Mouse (Mus musculus) urinary bladder, postnatal 25 days (tissue): ENCODE measurements around the gene Mul1.

Experiments used
- DNase-seq: peaks from one replicate; pipeline ENCODE4 v3.0.0; 2022; ENCODE audit warnings: low spot score

Mul1 gene

DNA sequence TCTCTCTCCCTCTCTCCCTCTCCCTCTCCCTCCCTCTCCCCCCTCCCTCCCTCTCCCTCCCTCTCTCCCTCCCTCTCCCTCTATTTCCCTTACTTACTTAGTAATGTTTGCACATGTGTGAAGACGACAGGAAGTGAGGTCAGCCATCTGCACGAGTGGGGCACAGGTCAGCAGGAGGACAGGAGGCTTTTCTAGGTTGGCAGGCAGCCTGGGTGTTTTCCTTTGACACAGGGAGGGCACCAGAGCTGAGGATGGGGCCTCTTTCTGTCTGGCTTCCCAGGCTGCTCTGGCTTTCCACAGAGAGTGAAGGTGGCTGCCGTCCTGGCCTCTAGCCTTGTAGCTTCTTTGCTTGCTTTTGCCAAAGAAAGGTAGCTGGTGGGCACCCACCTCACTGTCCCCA, 5.6 kb downstream of the Mul1 start:
- no peak for DNase-seq

DNA sequence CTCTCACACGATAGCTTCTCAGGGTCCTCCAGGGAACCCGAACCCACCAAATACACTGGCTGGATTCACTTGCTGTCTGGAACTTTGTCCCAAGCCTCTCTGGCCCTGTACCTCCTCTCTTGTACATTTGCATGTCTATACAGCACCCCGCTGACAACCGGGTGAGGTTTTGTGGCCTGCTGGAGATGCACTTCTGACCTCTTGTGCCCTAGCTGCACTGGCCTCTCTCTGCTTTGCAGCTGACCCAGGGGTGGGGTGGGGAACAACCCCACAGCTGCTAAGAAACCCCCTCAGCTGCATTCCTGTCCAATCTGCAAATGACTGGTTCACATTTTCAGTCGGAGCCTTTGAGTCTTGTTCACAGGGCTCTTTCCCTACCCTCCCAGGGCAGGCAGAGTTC, 10.5 kb downstream of the Mul1 start:
- DNase-seq = no peak

DNA sequence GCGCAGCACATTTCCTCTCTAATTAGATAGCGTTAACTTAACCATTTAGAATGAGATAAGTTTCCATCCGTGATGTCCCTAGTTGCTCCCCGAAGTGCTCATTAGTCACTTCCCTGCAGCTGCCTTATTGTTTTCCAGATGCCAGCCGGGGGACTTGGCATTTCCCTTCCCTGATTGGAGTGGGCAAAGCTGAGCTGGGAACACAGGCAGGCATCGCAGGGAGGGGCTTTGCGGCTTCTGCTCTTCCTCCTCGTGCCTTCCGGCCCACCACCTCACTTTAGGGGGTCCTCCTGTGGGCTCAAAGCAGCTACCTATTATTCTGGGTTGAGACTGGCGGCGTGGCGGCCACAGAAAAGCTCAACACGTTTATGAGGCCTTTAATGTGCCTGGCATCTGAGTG, 12.5 kb downstream of the Mul1 start:
- DNase-seq = no peak

DNA sequence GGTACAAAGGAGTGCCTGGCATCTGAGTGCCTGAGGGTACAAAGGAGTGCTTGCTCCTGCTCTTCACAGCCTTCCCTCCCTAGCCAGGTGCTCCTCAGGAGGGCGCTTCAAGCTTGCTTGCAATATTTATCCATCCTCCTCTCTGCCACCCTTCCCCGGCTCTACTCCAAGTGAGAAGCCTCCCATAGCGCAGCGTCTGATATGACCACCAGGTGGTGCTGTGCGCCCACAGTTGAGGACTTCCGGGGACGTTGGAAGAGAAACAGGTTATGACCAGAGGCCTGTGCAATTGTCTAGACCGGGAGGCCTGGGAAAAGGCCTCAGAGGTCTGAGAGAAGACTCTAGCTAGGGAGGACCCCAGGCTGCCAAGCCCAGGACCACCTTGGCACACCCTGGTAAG, 12.9 kb downstream of the Mul1 start:
- DNase-seq = peak; percentile 85

DNA sequence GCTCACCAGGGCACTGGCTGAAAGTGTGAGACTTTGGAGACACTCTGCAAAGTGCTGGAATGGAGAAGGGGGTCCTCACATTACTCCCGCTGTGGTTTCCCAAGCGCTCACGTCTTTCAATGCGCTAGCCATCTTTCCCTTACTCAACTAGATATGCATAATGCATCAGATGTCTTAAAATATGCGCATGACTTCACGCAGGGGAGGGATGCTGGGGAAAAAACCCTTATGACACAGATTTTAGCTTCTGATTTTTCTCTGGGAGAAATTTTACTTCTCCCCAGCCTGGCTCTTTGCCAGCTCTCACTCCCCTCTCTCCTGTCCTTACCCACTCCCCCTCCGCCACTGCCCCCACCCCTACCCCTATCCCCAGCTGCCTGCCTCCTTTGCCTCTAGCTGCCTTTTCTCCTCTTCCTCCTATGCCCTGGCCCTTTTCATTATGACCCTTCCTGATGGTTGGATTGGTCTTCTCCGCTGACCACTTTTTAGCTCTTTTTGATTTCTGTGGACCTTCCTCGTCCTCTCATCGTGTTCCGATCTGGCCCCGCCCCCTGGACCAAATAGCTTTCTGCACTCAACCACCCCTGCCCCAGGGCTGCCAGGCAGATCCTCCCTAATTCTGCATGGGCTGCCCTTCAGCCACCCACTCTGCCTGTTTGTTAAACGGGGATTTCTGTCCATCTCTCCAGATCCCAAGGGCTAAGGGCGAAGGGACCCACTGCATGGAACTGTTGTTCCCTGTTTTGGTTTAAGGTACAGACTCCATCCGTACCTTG, 13.5 kb downstream of the Mul1 start:
- DNase-seq = no peak

DNA sequence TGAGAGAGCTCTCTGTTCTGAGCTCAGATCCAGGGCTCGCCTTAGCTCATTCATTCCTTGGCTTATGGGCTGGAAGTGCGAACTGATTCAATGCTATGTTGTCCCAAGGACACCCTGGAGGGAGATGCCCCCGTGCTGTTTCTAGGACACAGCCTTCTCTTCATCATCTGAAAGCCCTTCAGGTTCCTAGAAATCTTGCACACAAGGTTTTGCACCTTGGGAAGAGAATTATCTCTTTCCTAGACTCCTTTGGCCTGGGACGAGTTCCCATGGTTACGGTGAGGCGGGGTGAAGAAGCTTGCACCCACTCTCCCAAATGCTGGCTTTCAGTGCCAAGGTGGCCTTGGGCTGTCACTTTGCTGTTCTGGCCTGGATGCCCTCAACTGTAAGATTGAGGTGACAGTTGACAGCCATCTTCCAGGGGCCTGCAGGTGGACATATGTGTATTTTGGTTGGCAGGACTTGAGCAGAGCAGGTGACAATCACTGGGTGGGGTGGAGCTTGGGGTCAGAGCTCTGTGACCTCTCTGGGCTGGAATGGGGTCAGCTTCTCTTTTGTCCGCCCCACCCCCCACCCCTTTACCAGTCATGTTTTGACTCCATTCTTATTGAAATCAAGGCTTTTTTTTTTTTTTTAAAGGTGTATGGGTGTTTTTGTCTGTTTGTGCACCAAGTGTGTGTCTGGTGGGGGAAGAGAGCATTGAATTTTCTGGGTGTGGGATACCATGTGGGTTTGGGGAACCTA, 14.6 kb downstream of the Mul1 start:
- DNase-seq = no peak

DNA sequence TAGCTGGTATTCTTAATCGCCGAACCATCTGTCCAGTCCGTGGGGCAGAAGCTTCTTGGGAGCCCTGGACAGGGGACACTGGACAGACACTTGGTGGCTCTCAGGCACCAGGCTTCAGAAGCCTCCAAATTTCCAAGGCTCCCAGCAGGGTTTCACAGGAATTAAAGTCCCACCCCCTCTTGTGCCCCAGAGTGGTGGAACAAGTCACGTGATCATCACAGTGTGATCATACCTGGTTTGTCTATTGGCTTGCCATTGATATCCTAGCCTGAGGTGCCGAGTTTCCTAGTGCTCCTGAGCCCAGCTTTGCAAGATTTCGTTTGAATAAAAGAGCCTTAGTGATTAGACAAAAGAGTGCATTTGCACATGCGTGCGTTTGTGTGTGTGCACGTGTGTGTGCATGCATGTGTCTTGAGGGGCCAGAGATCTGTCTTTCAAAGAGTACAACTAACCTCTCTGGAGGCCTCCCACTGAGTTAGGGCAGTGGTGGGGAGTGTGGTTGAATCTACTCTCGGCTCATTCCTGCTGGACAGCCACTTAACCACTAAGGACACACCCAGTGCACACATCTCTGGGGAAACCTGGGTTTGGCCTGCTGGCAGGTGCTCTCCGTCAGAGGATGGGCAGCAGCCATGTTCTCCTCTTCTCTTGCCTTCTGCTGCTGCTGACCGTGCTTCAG, 15.3 kb downstream of the Mul1 start:
- no peak for DNase-seq

DNA sequence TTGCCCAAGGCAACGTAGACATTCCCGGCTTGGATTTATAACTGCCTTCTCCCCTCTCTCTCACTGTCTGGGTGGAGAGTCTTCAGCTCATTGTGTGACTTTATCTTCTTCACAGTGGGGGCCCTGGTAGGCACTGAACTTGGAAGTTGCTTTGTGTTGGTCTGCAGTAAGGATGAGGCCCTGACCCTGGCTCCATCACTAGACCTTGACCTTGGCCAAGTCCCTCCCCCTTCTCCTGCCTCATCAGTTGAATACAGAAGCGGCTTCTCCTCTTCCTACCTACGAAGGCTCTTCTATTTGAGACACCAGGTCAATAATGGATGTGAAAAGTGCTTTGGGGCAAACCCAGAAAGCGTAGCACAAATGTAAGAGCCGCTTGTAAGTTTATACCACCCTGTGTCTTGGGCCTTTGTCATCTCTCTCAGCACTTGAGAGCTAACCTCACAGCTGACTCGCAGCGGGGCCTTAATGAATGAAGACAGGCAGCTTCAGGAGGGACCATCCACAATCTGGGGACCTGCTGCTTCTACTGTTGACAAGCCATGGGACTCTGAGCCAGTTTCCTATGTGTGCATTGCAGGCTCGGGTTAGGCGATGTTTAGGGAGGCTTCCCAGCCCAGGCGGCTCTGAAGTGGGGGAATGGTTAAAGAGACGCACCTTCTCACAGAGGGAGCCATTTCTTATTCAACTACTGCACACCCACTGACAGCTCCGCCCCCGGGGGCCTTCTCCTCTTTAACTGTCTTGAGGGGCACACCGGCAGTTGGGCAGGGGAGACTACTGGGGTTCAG, 18.0 kb downstream of the Mul1 start:
- no peak for DNase-seq

DNA sequence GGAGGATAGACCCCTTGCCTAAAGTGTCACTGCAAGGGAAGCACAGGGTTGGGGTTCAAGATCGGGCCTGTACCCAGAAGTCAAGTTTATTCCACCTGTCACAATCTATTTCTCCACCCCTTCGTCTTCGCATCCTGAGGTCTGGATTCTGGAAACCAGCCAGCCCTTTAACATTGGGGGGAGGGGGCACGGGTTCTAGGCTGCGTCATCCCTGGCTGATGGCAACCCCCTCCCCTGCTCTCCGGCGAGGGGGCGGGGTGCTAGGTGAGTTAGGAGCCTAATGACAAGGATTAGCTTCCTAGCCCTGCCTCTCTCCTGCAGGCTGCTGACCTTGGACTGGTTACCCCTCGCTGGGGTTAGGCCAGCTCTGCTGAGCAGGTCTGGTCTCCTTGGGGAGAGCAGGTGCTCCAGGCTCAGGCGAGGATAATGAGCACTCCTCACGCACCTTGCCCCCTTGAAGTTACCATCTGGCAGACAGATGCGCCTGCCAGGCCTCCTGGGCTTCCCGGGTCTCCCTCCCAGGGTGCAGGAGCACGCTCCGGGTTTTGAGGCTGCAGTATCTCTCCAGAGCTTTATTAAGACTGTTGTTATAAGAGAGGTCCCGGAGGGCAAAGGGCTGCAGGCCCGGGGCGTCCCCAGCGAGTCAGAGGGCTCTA, 18.8 kb downstream of the Mul1 start:
- DNase-seq = no peak

DNA sequence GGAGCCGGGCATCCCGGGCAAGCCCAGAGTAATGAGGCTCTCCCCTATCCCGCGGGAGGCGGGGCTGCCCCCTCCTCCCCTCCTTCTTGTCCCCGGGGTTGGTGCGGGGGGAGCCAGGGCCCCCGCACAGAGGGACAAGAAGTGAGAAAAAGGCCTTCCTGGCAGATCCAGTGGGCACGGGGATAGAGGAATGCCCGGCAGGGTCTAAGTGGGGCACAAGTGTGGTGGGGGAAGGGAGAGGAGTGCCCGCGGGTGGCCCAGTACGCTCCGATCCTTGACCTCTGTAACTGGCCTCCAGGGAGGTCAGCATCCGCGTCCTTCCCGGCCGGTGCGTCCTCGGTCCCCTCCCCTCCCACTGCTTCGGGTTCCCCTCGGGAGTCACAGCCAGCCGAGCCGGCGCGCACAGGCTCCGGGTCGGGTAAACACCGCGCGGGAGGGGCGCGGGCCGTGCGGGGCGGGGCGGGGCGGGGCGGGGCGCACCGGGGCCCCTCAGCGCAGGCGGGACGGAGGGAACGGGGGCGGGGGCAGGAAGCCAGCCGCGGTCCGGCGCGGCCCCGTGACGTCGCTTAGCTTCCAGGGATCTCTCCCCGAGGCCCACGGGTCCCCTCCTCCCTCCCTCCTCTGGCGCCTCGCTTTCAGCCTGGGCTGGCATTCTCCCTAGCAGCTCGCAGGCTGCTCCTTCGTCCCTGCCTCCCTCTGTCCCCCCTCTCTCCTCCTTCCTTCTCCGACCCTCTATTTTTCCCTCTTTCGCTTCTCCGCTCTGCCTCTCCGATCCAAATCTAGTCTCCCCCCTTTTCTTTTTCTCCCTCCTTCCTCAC, 19.5 kb downstream of the Mul1 start, which contains the start of gene Camk2n1:
Camk2n1 (plus strand) TSS at position 562 of the 818 bp plus-strand sequence.
- peak; percentile 63 for DNase-seq

DNA sequence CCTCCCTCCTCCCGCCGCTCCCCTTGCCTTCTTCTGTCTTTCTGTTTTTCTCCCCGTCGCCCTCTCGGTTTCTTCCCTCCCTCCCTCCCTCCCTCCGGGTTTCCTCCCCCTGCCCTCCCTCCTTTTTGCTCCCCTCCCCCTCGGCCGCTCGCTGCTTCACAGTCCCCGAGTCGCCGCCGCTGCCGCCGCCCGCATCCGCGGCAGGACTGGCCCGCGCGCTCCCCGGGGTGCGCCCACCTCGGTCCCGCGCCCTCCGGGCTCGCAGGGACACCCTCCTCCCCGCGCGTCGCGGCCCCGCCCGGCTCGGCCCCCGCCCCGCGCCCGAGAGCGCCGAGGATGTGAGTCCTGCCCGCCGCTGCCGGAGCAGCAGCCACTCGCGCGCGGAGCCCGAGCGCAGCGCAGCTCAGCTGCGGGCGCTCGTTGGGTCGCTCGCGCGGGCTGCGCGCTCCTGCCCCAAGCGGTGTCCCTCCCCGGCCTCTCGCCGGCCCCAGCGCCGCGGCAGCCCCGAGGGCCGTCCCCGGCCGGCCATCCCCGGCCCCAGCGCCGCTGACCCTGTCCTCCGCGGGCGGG, 20.2 kb downstream of the Mul1 start:
- no peak for DNase-seq

DNA sequence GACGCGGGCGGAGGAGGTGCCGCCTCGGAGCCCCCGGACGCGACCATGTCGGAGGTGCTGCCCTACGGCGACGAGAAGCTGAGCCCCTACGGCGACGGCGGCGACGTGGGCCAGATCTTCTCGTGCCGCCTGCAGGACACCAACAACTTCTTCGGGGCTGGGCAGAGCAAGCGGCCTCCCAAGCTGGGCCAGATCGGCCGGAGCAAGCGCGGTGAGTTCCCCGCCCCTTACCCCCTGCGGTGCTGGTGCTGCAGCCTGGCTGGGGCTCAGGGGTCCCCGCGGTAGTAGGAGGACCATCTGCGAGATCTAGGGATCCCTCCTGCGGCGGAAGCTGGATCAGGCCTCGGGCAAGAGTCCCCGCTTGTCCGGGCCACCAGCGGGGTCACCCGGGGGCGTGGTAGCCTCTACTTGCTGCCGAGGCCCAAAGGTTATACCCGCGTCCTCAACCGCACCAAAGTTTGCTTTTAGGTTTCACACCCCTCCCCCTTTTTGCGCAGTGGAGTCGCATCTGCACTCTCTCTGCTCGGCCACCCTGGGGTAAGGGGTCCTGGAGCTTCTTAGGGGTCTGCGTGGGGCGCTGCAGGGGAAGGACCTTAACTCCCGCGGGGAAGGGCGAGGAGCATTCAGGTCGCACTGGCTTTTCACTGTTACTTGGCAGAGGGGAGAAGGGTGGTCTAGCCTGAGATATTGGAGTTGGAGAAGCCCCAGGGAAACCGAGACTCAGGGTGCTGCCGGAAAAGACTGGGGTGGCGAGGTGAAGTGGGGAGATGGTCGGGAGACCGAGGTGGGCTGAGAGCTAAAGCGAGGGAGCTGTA, 20.9 kb downstream of the Mul1 start:
- DNase-seq = peak; percentile 43

DNA sequence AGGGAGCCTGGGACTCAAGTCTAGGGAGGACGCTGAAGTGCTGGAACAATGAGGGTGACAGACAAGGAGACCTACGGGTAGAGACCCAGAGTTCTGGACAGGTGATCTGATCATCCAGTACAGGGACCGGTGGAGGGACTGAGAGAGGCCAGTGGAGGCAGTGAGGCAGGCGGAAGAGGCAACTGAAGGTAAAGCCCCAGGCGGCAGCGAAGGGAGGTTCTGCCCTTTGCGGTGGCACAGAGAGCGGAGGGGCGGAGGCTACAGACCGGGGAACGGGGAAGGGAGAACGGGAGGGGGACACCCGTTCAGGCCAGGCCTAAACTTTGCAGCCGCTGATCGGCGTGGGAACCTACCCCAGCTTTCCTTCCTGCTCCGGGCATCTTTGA, 21.5 kb downstream of the Mul1 start:
- peak; percentile 7 for DNase-seq

DNA sequence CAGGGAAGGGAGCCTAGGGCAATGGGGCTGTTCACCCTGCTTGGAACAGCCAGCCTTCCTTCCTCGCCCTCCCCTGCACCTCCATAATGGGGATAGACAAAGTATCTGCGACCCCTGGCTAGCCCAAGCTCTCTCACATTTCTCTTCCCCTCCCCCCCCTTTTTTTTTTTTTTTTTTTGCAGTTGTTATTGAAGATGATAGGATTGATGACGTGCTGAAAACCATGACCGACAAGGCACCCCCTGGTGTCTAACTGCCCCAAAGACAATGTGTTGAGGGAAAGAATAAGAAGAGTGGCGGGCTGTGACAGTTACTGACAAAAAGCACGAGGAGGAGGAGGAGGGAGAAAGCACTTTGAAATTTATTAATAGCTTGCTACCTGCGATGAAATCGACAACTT, 22.1 kb downstream of the Mul1 start:
- no peak for DNase-seq

DNA sequence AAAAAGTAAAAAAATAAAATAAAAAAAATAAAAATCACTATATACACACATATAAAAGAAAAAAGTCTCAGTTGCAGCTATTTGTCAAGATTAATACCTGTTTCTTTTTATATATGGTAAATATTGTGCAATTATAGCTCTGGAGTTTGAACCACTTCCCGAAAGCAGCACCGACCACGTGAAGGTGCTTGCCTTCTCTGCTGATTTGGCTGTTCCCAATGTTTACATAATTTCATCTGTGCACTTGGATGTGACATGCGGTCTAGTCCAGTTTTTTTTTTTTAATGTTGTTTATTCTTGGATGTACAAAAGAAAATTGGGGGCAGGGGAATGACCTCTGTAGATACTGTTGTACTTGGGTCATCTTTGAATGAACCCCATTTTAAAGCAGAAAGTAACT, 22.6 kb downstream of the Mul1 start:
- no peak for DNase-seq

DNA sequence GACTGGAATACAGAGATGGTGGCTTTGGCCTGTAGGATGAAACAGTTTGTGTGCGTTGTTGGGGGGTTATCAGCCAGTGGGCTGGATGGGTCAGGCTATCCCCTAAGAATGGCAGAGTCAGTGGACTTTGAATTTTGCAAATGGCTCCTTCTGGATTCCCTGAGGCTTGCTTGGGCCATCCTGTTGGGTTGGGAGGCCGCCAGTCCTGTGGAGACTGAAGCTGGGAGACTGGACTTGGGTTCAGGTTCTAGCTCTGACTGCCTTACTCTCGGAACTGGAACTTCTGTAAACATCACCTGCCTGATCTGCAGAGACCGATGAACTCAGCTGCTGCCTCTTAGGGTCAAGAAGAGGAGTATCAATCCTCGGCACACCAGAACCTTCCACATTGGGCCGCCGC, 23.7 kb downstream of the Mul1 start:
- DNase-seq = no peak

DNA sequence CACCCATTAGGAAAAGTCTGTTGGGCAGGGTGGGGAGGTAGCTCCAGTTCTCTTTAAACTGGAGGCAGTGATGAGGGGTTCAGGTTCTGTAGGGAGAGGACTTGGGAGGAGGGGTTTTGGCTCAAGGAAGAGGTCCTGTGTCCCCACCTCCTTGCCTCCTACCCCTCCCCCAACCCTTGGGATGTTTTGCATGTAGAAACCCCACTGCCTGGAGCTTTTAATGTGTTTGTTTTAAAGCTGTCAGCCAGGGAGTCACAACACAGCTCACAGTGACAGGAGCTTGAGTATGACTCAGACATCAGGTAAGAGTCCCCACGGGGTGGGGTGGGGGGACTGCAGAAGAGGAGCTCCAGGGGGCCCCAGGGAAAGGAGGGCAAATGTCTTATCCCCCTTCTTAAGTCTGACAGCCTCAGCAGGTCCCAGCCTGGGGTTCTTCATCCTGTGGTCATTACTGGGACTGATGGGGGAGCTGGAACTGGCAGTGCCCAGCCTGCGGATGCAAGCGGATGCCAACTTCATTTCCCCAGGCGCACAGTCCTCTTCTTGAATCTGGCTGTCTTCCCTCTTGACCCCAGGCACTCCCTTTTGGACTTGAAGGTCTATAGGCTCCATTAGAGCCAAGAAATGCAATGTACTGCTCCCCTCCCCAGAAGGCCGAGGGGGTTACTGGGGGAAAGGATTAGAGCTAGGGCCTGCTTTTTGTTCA, 24.4 kb downstream of the Mul1 start:
- DNase-seq = no peak

DNA sequence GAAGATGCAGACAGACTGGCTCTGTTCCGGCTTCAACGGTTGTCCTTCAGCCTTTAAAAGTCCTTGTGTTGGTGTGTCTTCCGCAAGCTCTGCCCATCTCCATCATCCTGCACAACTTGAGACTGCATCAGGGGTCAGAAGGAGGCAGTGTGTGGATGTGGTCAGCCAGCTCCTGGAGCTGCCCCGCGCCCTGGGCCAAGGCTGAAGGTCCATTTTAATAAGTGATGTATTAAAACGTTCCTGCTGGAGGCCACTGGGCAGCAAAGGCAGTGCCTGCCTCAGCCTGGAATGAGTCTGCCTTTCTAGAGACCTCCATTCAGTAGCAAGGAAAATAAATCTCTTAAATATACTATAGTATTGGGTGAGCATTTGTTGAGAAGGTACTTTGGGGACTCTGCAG, 25.3 kb downstream of the Mul1 start:
- DNase-seq = no peak

DNA sequence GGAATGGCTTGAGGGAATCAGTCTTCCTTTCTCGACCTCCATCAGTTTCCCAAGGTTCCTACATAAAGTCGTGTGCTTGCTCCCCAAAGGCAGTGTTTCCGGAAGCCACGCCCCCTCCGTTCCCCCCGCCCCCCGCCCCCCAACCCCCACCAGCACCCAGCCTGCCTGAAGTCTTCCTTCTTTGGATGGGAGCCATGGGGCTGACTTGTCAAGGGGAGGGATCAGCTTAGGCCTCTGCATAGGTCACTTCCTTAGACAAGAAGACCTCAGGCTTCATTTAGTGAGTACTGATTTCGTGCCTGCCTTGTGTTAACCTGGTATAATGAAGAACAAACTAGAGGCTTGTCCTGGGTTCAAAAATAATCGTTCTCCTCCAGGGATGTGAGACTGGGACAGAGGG, 26.4 kb downstream of the Mul1 start:
- DNase-seq = no peak
